Mouse (Mus musculus) midbrain, embryonic 16.5 days (tissue): ENCODE data around the gene Gemin8. TPM values are rescaled to one million over a fixed set of nuclear protein-coding genes. Genes with fewer than 3 reads are reported as not detected.

Source experiments
- polyA plus RNA-seq: library from polyadenylated mRNA; unstranded; fragments of >200 nt; fragmentation: Nextera tagmentation; extraction: Ambion mirVana; gene quantifications from 2 replicates; pipeline ENCODE4 v1.2.1, GENCODE M21; 2015

Gemin8 gene
- polyA plus RNA-seq, 1 experiment from 2014 or later: 7.7 TPM

Other genes with a start within 250 kb of the Gemin8 start
- gene Gpm6b, start 68.5 kb downstream of the Gemin8 start, polyA plus RNA-seq: 278 and 282 TPM in 2 replicates